Mouse (Mus musculus) embryo, embryonic 11.5 days (tissue): ENCODE data around the gene Myef2.

ENCODE experiments used
- DNase-seq: peaks from one replicate; pipeline ENCODE4 v3.0.0-alpha.2; 2012; ENCODE audit warnings: low read depth, low spot score

Myef2 gene

DNA sequence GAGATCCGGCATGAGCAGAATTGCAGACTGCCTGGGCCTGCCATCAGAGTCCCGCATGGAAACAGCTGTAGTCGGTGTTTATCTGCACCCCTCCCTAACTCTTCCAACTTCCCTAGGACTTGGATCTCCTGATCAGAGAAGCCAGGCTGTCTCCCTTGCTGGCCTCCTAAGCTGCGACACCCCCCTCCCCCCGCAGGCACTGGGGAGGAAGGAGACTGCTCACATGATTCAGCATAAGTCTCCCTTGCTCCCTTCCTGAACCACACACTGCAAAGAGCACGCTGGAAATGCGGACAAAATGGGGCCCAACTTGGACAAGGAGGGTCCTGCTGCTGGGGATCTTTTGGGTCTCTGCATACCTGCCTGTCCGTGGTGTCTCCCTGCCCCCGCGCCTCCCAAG, 55.6 kb downstream of the Myef2 start, which contains the start of gene Slc24a5:
TSS of gene Slc24a5 (plus strand) at position 231 of the 400 bp plus-strand sequence.
- no peak for DNase-seq

GRCm38 (mm10) chr2:125067373-125067772, 56.1 kb downstream of the Myef2 start:
- DNase-seq, result no peak

GRCm38 (mm10) chr2:125062944-125063343, 60.5 kb downstream of the Myef2 start:
- DNase-seq, result no peak

GRCm38 (mm10) chr2:125061451-125061850, 62.0 kb downstream of the Myef2 start:
- no peak for DNase-seq

- DNase-seq, result no peak
Observed at GRCm38 (mm10) chr2:125057250-125057815, 66.1 kb downstream of the Myef2 start.

GRCm38 (mm10) chr2:125055316-125055903, 68.1 kb downstream of the Myef2 start:
- DNase-seq, result no peak
